Mouse (Mus musculus) liver, embryonic 14.5 days (tissue): Measurements from ENCODE around the gene Uqcr11.

ENCODE experiments used
- CTCF ChIP-seq: IDR thresholded peaks from 2 replicates; pipeline ENCODE4 v1.5.1; 2016; ENCODE audit warnings: antibody characterized with exemption, low read depth, control low read depth
- EP300 ChIP-seq: IDR thresholded peaks from 2 replicates; pipeline ENCODE4 v1.6.1; 2016; ENCODE audit warnings: antibody characterized with exemption, low read depth

DNA sequence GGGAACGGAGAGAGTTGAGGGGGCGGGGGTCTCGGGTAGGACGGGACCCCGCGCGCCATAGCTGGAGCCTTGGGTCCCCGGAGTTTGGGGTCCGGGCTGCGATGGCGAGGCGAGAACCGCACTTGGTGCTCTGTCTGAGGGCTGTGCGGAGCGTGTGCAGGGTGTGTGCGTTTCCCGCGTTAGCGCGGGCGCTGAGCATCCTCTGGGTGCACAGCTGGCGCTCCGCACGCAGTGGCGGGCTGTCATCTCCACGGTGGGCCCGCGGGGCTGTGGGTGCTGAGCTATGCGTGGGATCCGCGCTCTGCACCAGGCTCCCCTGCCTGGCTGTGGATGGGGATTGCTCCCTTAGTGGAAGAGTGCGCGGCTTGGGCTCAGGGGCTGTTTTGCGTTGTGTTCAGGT is 49.9 kb downstream of the Uqcr11 start:
- TF ChIP-seq CTCF = no peak
- TF ChIP-seq EP300 = no peak
